Mouse (Mus musculus): ENCODE results near the gene Rnls.

- TF ChIP-seq CTCF (IDR thresholded peaks at IDR 0.05 in 2 of 3, conservative IDR thresholded peaks at IDR 0.05 in 1 of 3; ENCODE audit: control insufficient read depth in 1 of 3, insufficient read depth in 1 of 3, low read depth in 2 of 3, low read length in 3 of 3, poor library complexity in 1 of 3, severe bottlenecking in 1 of 3) (no peak), EP300 (IDR thresholded peaks at IDR 0.05; ENCODE audit: low read depth in 1 of 2, low read length in 2 of 2) (0 out of 4 replicates have a peak, but pooled peaks of 1 of the 2 experiments have one; percentile 4), POLR2AphosphoS2 (IDR thresholded peaks at IDR 0.05; ENCODE audit: low read length) (no peak), POLR2AphosphoS5 (IDR thresholded peaks at IDR 0.05; ENCODE audit: borderline replicate concordance, low read depth, low read length) (no peak), POLR2A (IDR thresholded peaks at IDR 0.05; ENCODE audit: control insufficient read depth in 1 of 2, insufficient read depth in 1 of 2, low read depth in 1 of 2, low read length in 2 of 2, poor library complexity in 1 of 2) (no peak), MXI1 (IDR thresholded peaks at IDR 0.05; ENCODE audit: low read depth, low read length) (no peak), TAL1 (IDR thresholded peaks at IDR 0.05; ENCODE audit: low read length) (no peak), ZC3H11A (IDR thresholded peaks at IDR 0.05; ENCODE audit: low read depth, low read length) (no peak), NELFE (IDR thresholded peaks at IDR 0.05; ENCODE audit: low read depth, low read length) (no peak), MYC (IDR thresholded peaks at IDR 0.05; ENCODE audit: low read depth, low read length) (no peak), ZKSCAN1 (IDR thresholded peaks at IDR 0.05; ENCODE audit: low read depth, low read length) (no peak), GATA1 (IDR thresholded peaks at IDR 0.05; ENCODE audit: low read depth, low read length) (no peak), MAZ (IDR thresholded peaks at IDR 0.05; ENCODE audit: low read depth, low read length) (no peak), MEF2A (IDR thresholded peaks at IDR 0.05; ENCODE audit: extremely low read depth, insufficient replicate concordance, low read depth, low read length, poor library complexity, severe bottlenecking) (no peak)
These were observed 283.0 kb downstream of the Rnls start for GRCm38 (mm10) chr19:33109141-33109540.
